Mouse (Mus musculus) liver, embryonic 11.5 days (tissue): ENCODE data around the gene Pip4k2b. TPM values are rescaled to one million over a fixed set of nuclear protein-coding genes. Genes with fewer than 3 reads are reported as not detected.
A peak's percentile ranks its signal among the peaks of the same experiment; 100 is the strongest.
"Not testable (repeated sequence)": the region's sequence is repeated elsewhere in the genome, so short reads cannot be mapped to it uniquely, and the experiment has no call there.

ENCODE experiments used
- ATAC-seq: fragments of 200-750 bp; cut with Nextera tagmentation; replicated peaks from 2 replicates; pipeline ENCODE4 v1.8.0; 2017; ENCODE audit warnings: moderate number of reproducible peaks, mild to moderate bottlenecking, moderate TSS enrichment, moderate library complexity; ENCODE audit not compliant: low FRiP score
- DNase-seq: peaks from one replicate; pipeline ENCODE4 v3.0.0-alpha.2; 2017; ENCODE audit warnings: low spot score
- H3K27ac ChIP-seq: fragments of 300-500 bp; sonication (generic); 2 replicates; pipeline ENCODE4 v1.5.1; 2014; ENCODE audit warnings: mild to moderate bottlenecking, low read depth, low read length, control low read depth
- H3K27me3 ChIP-seq: fragments of 300-500 bp; sonication (generic); replicated peaks from 2 replicates; pipeline ENCODE4 v1.6.1; 2014; ENCODE audit warnings: low read length, mixed read lengths; ENCODE audit not compliant: control insufficient read depth, insufficient read depth
- H3K36me3 ChIP-seq: fragments of 300-500 bp; sonication (generic); 2 replicates; pipeline ENCODE4 v1.6.1; 2014; ENCODE audit warnings: mild to moderate bottlenecking, low read length, moderate library complexity, mixed read lengths; ENCODE audit not compliant: control insufficient read depth, insufficient read depth
- H3K4me1 ChIP-seq: fragments of 300-500 bp; sonication (generic); replicated peaks from 2 replicates; pipeline ENCODE4 v1.6.1; 2014; ENCODE audit warnings: low read length, mixed read lengths; ENCODE audit not compliant: control insufficient read depth, insufficient read depth
- H3K4me2 ChIP-seq: fragments of 300-500 bp; sonication (generic); 2 replicates; pipeline ENCODE4 v1.6.1; 2014; ENCODE audit warnings: mild to moderate bottlenecking, control low read depth, moderate library complexity
- H3K4me3 ChIP-seq: fragments of 300-500 bp; sonication (generic); 2 replicates; pipeline ENCODE4 v1.5.1; 2014; ENCODE audit warnings: low read depth, low read length, control low read depth
- H3K9ac ChIP-seq: fragments of 300-500 bp; sonication (generic); 2 replicates; pipeline ENCODE4 v1.6.1; 2014; ENCODE audit warnings: low read depth, low read length, control low read depth
- H3K9me3 ChIP-seq: fragments of 300-500 bp; sonication (generic); 2 replicates; pipeline ENCODE4 v1.6.1; 2016; ENCODE audit warnings: low read length, inconsistent platforms, mixed read lengths; ENCODE audit not compliant: control insufficient read depth
- WGBS: fragments of 180-500 bp; shearing (Covaris S2); extraction: QIAGEN DNeasy Blood & Tissue Kit; methylation state at CpG from one replicate; pipeline ENCODE4 v1.1.7; 2014; 5-methylcytosine and 5-hydroxymethylcytosine counted together
- polyA plus RNA-seq: library from polyadenylated mRNA; unstranded; fragments of >200 nt; fragmentation: Nextera tagmentation; extraction: Ambion mirVana; gene quantifications from 2 replicates; pipeline ENCODE4 v1.2.1, GENCODE M21; 2014

The Pip4k2b gene
- polyA plus RNA-seq, 1 experiment from 2014 or later: 1.7 TPM

GRCm38 (mm10) chr11:97734810-97735209 lies 9.7 kb downstream of the Pip4k2b start:
- not testable (repeated sequence) for H3K36me3 ChIP-seq, ATAC-seq, H3K27me3 ChIP-seq, H3K9ac ChIP-seq, DNase-seq, H3K27ac ChIP-seq, H3K4me2 ChIP-seq, H3K9me3 ChIP-seq, H3K4me3 ChIP-seq, H3K4me1 ChIP-seq
- WGBS: 74% methylated on average over 5 of the region's 5 CpGs

GRCm38 (mm10) chr11:97733689-97734088 lies 10.8 kb downstream of the Pip4k2b start:
- H3K9ac ChIP-seq: no peak overlapping the region
- peaks cover 8% of the 10 kb centered on the region; the same call in 1 of the 2 replicates for H3K4me1 ChIP-seq
- no peaks in the 10 kb centered on the region for H3K27me3 ChIP-seq
- peaks cover 8% of the 10 kb centered on the region; the same call in 1 of the 2 replicates for H3K36me3 ChIP-seq
- no peak for DNase-seq
- no peak overlapping the region for H3K4me3 ChIP-seq
- H3K27ac ChIP-seq: 0 out of 2 replicates have a peak overlapping the region, but pooled peaks have one; percentile 1
- no peak overlapping the region for H3K4me2 ChIP-seq
- no peaks in the 10 kb centered on the region for H3K9me3 ChIP-seq
- 43% methylated on average over 10 of the region's 10 CpGs for WGBS
- no peak for ATAC-seq

DNA sequence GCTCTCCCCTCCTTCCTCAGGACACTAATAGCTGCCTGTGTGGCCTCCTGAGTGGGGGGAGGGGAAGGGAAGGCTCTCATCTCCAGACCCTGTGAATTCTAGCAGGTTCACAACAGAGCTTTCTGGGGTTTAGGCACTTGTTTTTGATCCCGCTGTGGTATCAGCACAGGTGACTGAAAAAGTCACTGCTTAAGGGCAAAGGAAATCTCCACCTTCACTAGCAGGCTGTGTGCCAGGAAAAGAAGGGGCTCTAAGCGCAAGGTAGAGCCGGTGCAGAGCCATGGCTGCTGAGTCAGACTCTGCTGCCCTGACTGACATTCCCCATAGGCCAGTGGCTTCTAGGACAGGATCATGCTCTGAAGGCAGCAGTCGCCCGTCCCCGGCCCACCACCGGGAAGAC lies 15.8 kb downstream of the Pip4k2b start:
- no peak for DNase-seq
- ATAC-seq: no peak
- H3K27me3 ChIP-seq: no peaks in the 10 kb centered on the region
- H3K9me3 ChIP-seq: no peaks in the 10 kb centered on the region
- no peak overlapping the region for H3K9ac ChIP-seq
- peaks cover 30% of the 10 kb centered on the region for H3K36me3 ChIP-seq
- 68% methylated on average over 7 of the region's 7 CpGs for WGBS
- H3K27ac ChIP-seq: 0 out of 2 replicates have a peak overlapping the region, but pooled peaks have one; percentile 46
- H3K4me2 ChIP-seq: no peak overlapping the region
- H3K4me3 ChIP-seq: no peak overlapping the region
- peaks cover 8% of the 10 kb centered on the region; the same call in 1 of the 2 replicates for H3K4me1 ChIP-seq

GRCm38 (mm10) chr11:97728311-97728710 lies 16.2 kb downstream of the Pip4k2b start:
- Histone ChIP-seq H3K4me1 (peaks cover 6% of the 10 kb centered on the region; the same call in 1 of the 2 replicates), H3K9ac (no peak overlapping the region), H3K9me3 (no peaks in the 10 kb centered on the region), H3K27ac (0 out of 2 replicates have a peak overlapping the region, but pooled peaks have one; percentile 46), H3K36me3 (peaks cover 35% of the 10 kb centered on the region), H3K27me3 (no peaks in the 10 kb centered on the region), H3K4me2 (no peak overlapping the region), H3K4me3 (no peak overlapping the region)
- ATAC-seq (no peak), DNase-seq (no peak)
- WGBS: 62% methylated on average over 7 of the region's 7 CpGs

DNA sequence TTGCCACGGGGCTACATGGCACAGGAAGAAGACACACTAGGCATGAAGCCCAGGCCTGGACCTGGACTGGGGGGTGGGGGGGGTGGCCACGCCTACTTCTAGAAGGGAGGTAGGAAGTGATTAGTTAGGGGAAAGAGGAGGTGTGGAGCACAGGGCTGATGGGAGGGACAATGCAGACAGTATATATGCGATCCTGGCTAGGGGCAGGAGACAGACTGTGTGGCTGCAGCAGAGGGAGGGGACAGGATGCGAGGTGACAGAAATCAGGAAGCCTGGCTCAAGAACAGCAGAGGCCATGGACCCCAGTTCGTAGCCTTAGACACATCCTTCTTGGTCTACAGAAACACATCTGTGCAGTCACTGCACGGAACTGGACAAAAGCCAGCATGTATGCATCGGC lies 20.8 kb downstream of the Pip4k2b start:
- Histone ChIP-seq H3K4me3 (no peak overlapping the region), H3K4me2 (no peak overlapping the region), H3K36me3 (peaks cover 65% of the 10 kb centered on the region), H3K27ac (no peak overlapping the region), H3K9me3 (no peaks in the 10 kb centered on the region; the same call in 1 of the 2 replicates), H3K27me3 (no peaks in the 10 kb centered on the region), H3K4me1 (0 out of 2 replicates have a peak, but pooled peaks cover 2% of the 10 kb centered on the region), H3K9ac (no peak overlapping the region)
- no peak for ATAC-seq
- 60% methylated on average over 7 of the region's 7 CpGs for WGBS
- no peak for DNase-seq

DNA sequence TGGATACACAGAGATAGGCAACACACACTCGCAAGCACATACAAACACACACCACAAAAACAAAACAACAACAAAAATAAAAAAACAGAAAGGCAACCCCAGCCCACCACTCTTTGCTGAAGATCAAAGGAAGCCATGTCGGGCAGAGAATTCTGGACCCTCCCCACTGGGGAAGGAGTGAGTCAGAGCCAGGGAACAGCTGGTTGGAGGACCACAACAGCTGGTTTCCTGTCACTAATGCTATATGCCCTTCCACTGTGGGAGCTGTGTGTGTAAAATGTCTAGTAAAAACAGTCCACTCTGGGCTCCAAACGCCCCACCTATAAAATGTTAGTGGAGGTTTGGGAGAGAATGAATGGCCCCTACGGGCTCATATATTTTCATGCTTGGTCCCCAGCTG lies 23.2 kb downstream of the Pip4k2b start:
- Histone ChIP-seq H3K4me2 (no peak overlapping the region), H3K4me1 (0 out of 2 replicates have a peak, but pooled peaks cover 2% of the 10 kb centered on the region), H3K27me3 (no peaks in the 10 kb centered on the region), H3K4me3 (no peak overlapping the region), H3K9me3 (no peaks in the 10 kb centered on the region; the same call in 1 of the 2 replicates), H3K27ac (no peak overlapping the region), H3K36me3 (peaks cover 62% of the 10 kb centered on the region), H3K9ac (no peak overlapping the region)
- DNase-seq (no peak), ATAC-seq (no peak)
- WGBS: 92% methylated on average over 4 of the region's 4 CpGs

DNA sequence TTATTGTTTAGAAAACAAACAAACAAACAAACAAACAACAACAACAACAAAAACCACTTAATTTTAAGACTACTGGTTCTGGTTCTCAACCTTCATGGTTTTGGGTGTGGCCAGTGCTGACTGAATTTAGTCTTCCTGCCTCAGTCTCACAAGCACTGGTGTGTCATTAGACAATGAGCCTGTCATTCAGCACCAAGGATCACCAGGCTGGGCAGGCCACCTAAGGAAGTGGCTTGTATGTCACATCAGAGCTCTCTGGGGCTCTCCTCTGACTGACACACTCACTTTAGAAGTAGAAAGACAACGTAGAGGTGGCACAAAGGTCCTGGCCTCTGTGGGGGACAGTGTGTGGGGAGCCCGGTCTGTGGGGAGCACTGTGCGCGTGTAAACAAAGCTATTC lies 25.5 kb downstream of the Pip4k2b start:
- no peak for DNase-seq
- 85% methylated on average over 4 of the region's 4 CpGs for WGBS
- no peak overlapping the region for H3K4me3 ChIP-seq
- no peaks in the 10 kb centered on the region; the same call in 1 of the 2 replicates for H3K9me3 ChIP-seq
- H3K9ac ChIP-seq: no peak overlapping the region
- H3K4me2 ChIP-seq: no peak overlapping the region
- H3K4me1 ChIP-seq: 0 out of 2 replicates have a peak, but pooled peaks cover 2% of the 10 kb centered on the region
- no peak for ATAC-seq
- no peak overlapping the region for H3K27ac ChIP-seq
- no peaks in the 10 kb centered on the region for H3K27me3 ChIP-seq
- H3K36me3 ChIP-seq: peaks cover 51% of the 10 kb centered on the region

DNA sequence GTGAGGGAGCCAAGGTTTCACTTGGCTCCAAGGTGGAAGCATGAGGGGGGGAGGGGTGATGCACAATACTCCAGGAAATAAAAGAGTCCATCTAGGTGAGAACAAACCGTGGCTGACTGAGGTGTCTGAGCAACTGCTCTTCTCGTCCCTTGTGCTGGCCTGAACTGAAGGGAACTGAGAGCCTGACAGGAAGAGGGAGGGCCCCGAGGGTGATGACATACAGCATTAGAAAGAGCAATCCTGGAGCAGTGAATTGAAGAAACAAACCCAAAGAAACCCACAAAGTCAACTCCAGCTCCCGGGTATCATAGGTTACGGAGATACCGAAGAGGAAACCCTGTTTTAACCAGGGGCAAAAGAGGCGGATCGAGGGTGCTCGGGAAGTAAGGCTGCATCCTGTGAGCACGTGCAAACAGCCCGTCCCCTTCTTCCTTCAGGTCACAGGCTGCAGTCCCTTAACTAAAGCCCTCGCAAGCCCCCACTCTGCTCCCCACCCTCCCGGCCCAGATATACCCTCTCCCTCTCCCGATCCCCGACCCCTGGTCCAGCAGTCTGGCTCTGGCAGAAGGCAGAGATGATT lies 26.1 kb downstream of the Pip4k2b start:
- Histone ChIP-seq H3K4me1 (0 out of 2 replicates have a peak, but pooled peaks cover 2% of the 10 kb centered on the region), H3K4me3 (no peak overlapping the region), H3K4me2 (no peak overlapping the region), H3K36me3 (peaks cover 49% of the 10 kb centered on the region), H3K27me3 (no peaks in the 10 kb centered on the region), H3K9ac (no peak overlapping the region), H3K9me3 (no peaks in the 10 kb centered on the region; the same call in 1 of the 2 replicates), H3K27ac (no peak overlapping the region)
- ATAC-seq (no peak), DNase-seq (no peak)
- 63% methylated on average over 15 of the region's 15 CpGs for whole genome bisulfite sequencing
